Mouse (Mus musculus): ENCODE results near the gene Ccr5.
"Not testable (repeated sequence)": the region's sequence is repeated elsewhere in the genome, so short reads cannot be mapped to it uniquely, and the experiment has no call there.

GRCm38 (mm10) chr9:124080471-124080870 is 40.9 kb upstream of the Ccr5 start:
- TF ChIP-seq CTCF (IDR thresholded peaks at IDR 0.05; ENCODE audit: low read depth, low read length); EP300 (IDR thresholded peaks at IDR 0.05; ENCODE audit: insufficient read depth, low read depth, low read length); POLR2A (IDR thresholded peaks at IDR 0.05; ENCODE audit: insufficient read depth, low read length): not testable (repeated sequence)
